11 mouse cellular contexts compared by ENCODE assay signal in genomic region chr6:111449054-111449783, GRCm38 (mm10).
DNase-seq lines count a peak whose midpoint lies in the region; ATAC-seq and TF ChIP-seq lines count a peak whose summit lies in the region.
"Had no signal": no experiment of that assay in that cellular context is flagged by ENCODE, and none has a peak within 500 bp of the region (broad histone marks: within the 10 kb centered on the region; RNA-seq: fewer than 3 reads in every experiment).

No protein-coding gene starts in this region.

- H3K9ac ChIP-seq in ES-E14 (ENCODE audit: insufficient read depth, low read depth, low read length, poor library complexity, severe bottlenecking): no peak overlapping the region
- no peak overlapping the region for H3K9ac ChIP-seq in forebrain, embryonic 16.5 days (replicated peaks; ENCODE audit: low read depth, low read length)
- H3K9ac ChIP-seq in lung, postnatal 0 days (replicated peaks; ENCODE audit: low read depth): no peak overlapping the region
- H3K9ac ChIP-seq: lung, embryonic 15.5 days had no signal

- no peak for TF ChIP-seq CTCF in gastrocnemius, adult 2 months (IDR thresholded peaks at IDR 0.05)
- TF ChIP-seq CTCF in lung, postnatal 0 days (IDR thresholded peaks at IDR 0.05): no peak

- no peak overlapping the region for H3K4me2 ChIP-seq in forebrain, embryonic 16.5 days (ENCODE audit: low read length)
- H3K4me2 ChIP-seq in lung, postnatal 0 days (replicated peaks; ENCODE audit: low read depth, low read length): no peak overlapping the region
- H3K4me2 ChIP-seq: lung, embryonic 15.5 days had no signal

- ATAC-seq in forebrain, embryonic 16.5 days: peak; percentile 93
- no peak for ATAC-seq in lung, postnatal 0 days

- no peak for TF ChIP-seq EP300 in lung, postnatal 0 days (IDR thresholded peaks at IDR 0.05)

- H3K27me3 ChIP-seq in forebrain, embryonic 16.5 days (replicated peaks; ENCODE audit: control insufficient read depth, insufficient read depth, low read length): no peaks in the 10 kb centered on the region
- no peaks in the 10 kb centered on the region for H3K27me3 ChIP-seq in lung, postnatal 0 days (replicated peaks; ENCODE audit: insufficient read depth, low read length)
- H3K27me3 ChIP-seq: CH12.LX; lung, embryonic 15.5 days had no signal

- peaks cover 8 to 9% of the 10 kb centered on the region in 2 experiments for H3K4me1 ChIP-seq in ES-E14 (ENCODE audit: control insufficient read depth in 2 of 2, insufficient read depth in 2 of 2, low read length in 2 of 2, poor library complexity in 1 of 2)
- peaks cover 7% of the 10 kb centered on the region; the same call in 1 of the 2 replicates for H3K4me1 ChIP-seq in forebrain, embryonic 16.5 days (replicated peaks; ENCODE audit: control insufficient read depth, insufficient read depth, low read length)
- H3K4me1 ChIP-seq in lung, postnatal 0 days (ENCODE audit: insufficient read depth, low read depth, low read length): no peaks in the 10 kb centered on the region
- H3K4me1 ChIP-seq: lung, embryonic 15.5 days had no signal

- no peak for DNase-seq in gastrocnemius, adult 2 months
- DNase-seq in gastrocnemius, postnatal 36 days: no peak
- peak; percentile 15 for DNase-seq in ES-E14 (ENCODE audit: low read depth, low spot score)
- DNase-seq in kidney, postnatal 14 days: peak; percentile 31
- DNase-seq in lung, postnatal 0 days (ENCODE audit: low spot score): no peak
- no peak for DNase-seq in layer of hippocampus, adult 8-10 months (ENCODE audit: low spot score in 2 of 2)
- no peak for DNase-seq in lung, postnatal 25 days (ENCODE audit: low spot score)
- DNase-seq: thymus, postnatal 14 days had no signal

- H3K4me3 ChIP-seq in gastrocnemius, adult 2 months: no peak overlapping the region
- H3K4me3 ChIP-seq in ES-E14 (ENCODE audit: insufficient read depth in 1 of 2, low read depth in 1 of 2, low read length in 2 of 2, poor library complexity in 1 of 2, severe bottlenecking in 1 of 2): no peak overlapping the region
- no peak overlapping the region for H3K4me3 ChIP-seq in forebrain, embryonic 16.5 days (replicated peaks; ENCODE audit: low read length)
- no peak overlapping the region for H3K4me3 ChIP-seq in lung, postnatal 0 days (ENCODE audit: low read depth, low read length)
- H3K4me3 ChIP-seq: lung, embryonic 15.5 days had no signal

- intact Hi-C loops in gastrocnemius, adult 2 months (cut with DNase I): no loop called here
- intact Hi-C loops in gastrocnemius, postnatal 36 days (cut with DNase I): no loop called here

- no peaks in the 10 kb centered on the region for H3K36me3 ChIP-seq in ES-E14 (ENCODE audit: control insufficient read depth, insufficient read depth, low read length, poor library complexity, severe bottlenecking)
- no peaks in the 10 kb centered on the region for H3K36me3 ChIP-seq in forebrain, embryonic 16.5 days (ENCODE audit: control insufficient read depth, insufficient read depth)
- H3K36me3 ChIP-seq in lung, postnatal 0 days (ENCODE audit: insufficient read depth, low read length): no peaks in the 10 kb centered on the region
- H3K36me3 ChIP-seq: lung, embryonic 15.5 days had no signal

- 26% methylated on average over 3 of the region's 3 CpGs for WGBS in forebrain, embryonic 16.5 days
- 27% methylated on average over 3 of the region's 3 CpGs for WGBS in lung, postnatal 0 days

- in situ Hi-C loops in ES-E14 (cut with MboI; ENCODE audit: low sequenced_read_pairs in 2 of 2, unreplicated experiment in 2 of 2): no loop called here

- H3K9me3 ChIP-seq in ES-E14 (ENCODE audit: control insufficient read depth, insufficient read depth, low read depth, low read length): no peaks in the 10 kb centered on the region
- H3K9me3 ChIP-seq in forebrain, embryonic 16.5 days (ENCODE audit: control insufficient read depth, low read length): no peaks in the 10 kb centered on the region
- no peaks in the 10 kb centered on the region for H3K9me3 ChIP-seq in lung, postnatal 0 days (ENCODE audit: low read length)
- H3K9me3 ChIP-seq: lung, embryonic 15.5 days had no signal

- H3K27ac ChIP-seq in gastrocnemius, adult 2 months: peak overlapping the region; percentile 60
- peak overlapping the region; percentile 13; the same call in 1 of the 2 replicates for H3K27ac ChIP-seq in ES-E14 (ENCODE audit: insufficient read depth, low read depth, low read length, poor library complexity, severe bottlenecking)
- no peak overlapping the region for H3K27ac ChIP-seq in forebrain, embryonic 16.5 days (ENCODE audit: low read length)
- no peak overlapping the region for H3K27ac ChIP-seq in lung, postnatal 0 days (ENCODE audit: low read length)
- H3K27ac ChIP-seq: lung, embryonic 15.5 days had no signal

TF ChIP-seq in ES-E14, 5 proteins besides CTCF, POLR2A, EP300 and RAD21:
- TF ChIP-seq MAFK (IDR thresholded peaks at IDR 0.05; ENCODE audit: insufficient read depth, low read depth, low read length): no peak
- TF ChIP-seq ZC3H11A (IDR thresholded peaks at IDR 0.05; ENCODE audit: borderline replicate concordance, low read depth, low read length): no peak
- no peak for TF ChIP-seq HCFC1 (IDR thresholded peaks at IDR 0.05; ENCODE audit: borderline replicate concordance, insufficient read depth, low read length)
- TF ChIP-seq CHD2 (IDR thresholded peaks at IDR 0.05; ENCODE audit: low read depth, low read length): no peak
- TF ChIP-seq ZNF384 (IDR thresholded peaks at IDR 0.05; ENCODE audit: low read depth, low read length): no peak

Comparison
In these comparisons a context has a peak if more than half of its experiments do, and no peak if none do; other contexts are left out.
1. DNase-seq: peak in ES-E14 (single experiment) and kidney, postnatal 14 days (single experiment); none in gastrocnemius, adult 2 months (single experiment), gastrocnemius, postnatal 36 days (0 of 2), lung, postnatal 0 days (single experiment), layer of hippocampus, adult 8-10 months (0 of 2) and lung, postnatal 25 days (single experiment).
2. H3K27ac ChIP-seq: peak in gastrocnemius, adult 2 months (single experiment) and ES-E14 (single experiment); none in forebrain, embryonic 16.5 days (single experiment) and lung, postnatal 0 days (single experiment).